Mouse (Mus musculus): Measurements from ENCODE around the gene Kdm1a. TPM values are rescaled to one million over a fixed set of nuclear protein-coding genes. Genes with fewer than 3 reads are reported as not detected.
A peak's percentile ranks its signal among the peaks of the same experiment; 100 is the strongest.

The Kdm1a gene
- total RNA-seq, 1 experiment from 2014 or later = 122 TPM

GRCm38 (mm10) chr4:136559690-136560089 is 42.8 kb downstream of the Kdm1a start:
- no peak for ATAC-seq (replicated peaks in 1 of 2; ENCODE audit: insufficient read depth in 1 of 2, low FRiP score in 2 of 2, low TSS enrichment in 1 of 2, low read depth in 1 of 2, poor library complexity in 2 of 2, severe bottlenecking in 2 of 2)

- no peak for ATAC-seq (replicated peaks in 1 of 2; ENCODE audit: insufficient read depth in 1 of 2, low FRiP score in 2 of 2, low TSS enrichment in 1 of 2, low read depth in 1 of 2, poor library complexity in 2 of 2, severe bottlenecking in 2 of 2)
Observed at GRCm38 (mm10) chr4:136557638-136558037, 44.9 kb downstream of the Kdm1a start.

GRCm38 (mm10) chr4:136553108-136553507 is 49.4 kb downstream of the Kdm1a start:
- no peak for ATAC-seq (replicated peaks in 1 of 2; ENCODE audit: insufficient read depth in 1 of 2, low FRiP score in 2 of 2, low TSS enrichment in 1 of 2, low read depth in 1 of 2, poor library complexity in 2 of 2, severe bottlenecking in 2 of 2)

GRCm38 (mm10) chr4:136548381-136548801 is 54.1 kb downstream of the Kdm1a start:
- ATAC-seq (replicated peaks in 1 of 2; ENCODE audit: insufficient read depth in 1 of 2, low FRiP score in 2 of 2, low TSS enrichment in 1 of 2, low read depth in 1 of 2, poor library complexity in 2 of 2, severe bottlenecking in 2 of 2) = no peak

GRCm38 (mm10) chr4:136547721-136548120 is 54.8 kb downstream of the Kdm1a start:
- no peak for ATAC-seq (replicated peaks in 1 of 2; ENCODE audit: insufficient read depth in 1 of 2, low FRiP score in 2 of 2, low TSS enrichment in 1 of 2, low read depth in 1 of 2, poor library complexity in 2 of 2, severe bottlenecking in 2 of 2)

GRCm38 (mm10) chr4:136546279-136547045 is 56.1 kb downstream of the Kdm1a start:
- ATAC-seq (replicated peaks in 1 of 2; ENCODE audit: insufficient read depth in 1 of 2, low FRiP score in 2 of 2, low TSS enrichment in 1 of 2, low read depth in 1 of 2, poor library complexity in 2 of 2, severe bottlenecking in 2 of 2) = no peak

- no peak for ATAC-seq (replicated peaks in 1 of 2; ENCODE audit: insufficient read depth in 1 of 2, low FRiP score in 2 of 2, low TSS enrichment in 1 of 2, low read depth in 1 of 2, poor library complexity in 2 of 2, severe bottlenecking in 2 of 2)
Observed at GRCm38 (mm10) chr4:136545151-136545550, 57.4 kb downstream of the Kdm1a start.

- peak; percentile 56 to 75; a peak in 3 of 4 replicates for ATAC-seq (replicated peaks in 1 of 2; ENCODE audit: insufficient read depth in 1 of 2, low FRiP score in 2 of 2, low TSS enrichment in 1 of 2, low read depth in 1 of 2, poor library complexity in 2 of 2, severe bottlenecking in 2 of 2)
Observed at GRCm38 (mm10) chr4:136526412-136526811, 76.1 kb downstream of the Kdm1a start.

GRCm38 (mm10) chr4:136524309-136524708 is 78.2 kb downstream of the Kdm1a start:
- ATAC-seq (replicated peaks in 1 of 2; ENCODE audit: insufficient read depth in 1 of 2, low FRiP score in 2 of 2, low TSS enrichment in 1 of 2, low read depth in 1 of 2, poor library complexity in 2 of 2, severe bottlenecking in 2 of 2) = no peak

GRCm38 (mm10) chr4:136521898-136522297 is 80.6 kb downstream of the Kdm1a start:
- ATAC-seq (replicated peaks in 1 of 2; ENCODE audit: insufficient read depth in 1 of 2, low FRiP score in 2 of 2, low TSS enrichment in 1 of 2, low read depth in 1 of 2, poor library complexity in 2 of 2, severe bottlenecking in 2 of 2) = no peak

- no peak for ATAC-seq (replicated peaks in 1 of 2; ENCODE audit: insufficient read depth in 1 of 2, low FRiP score in 2 of 2, low TSS enrichment in 1 of 2, low read depth in 1 of 2, poor library complexity in 2 of 2, severe bottlenecking in 2 of 2)
Observed at GRCm38 (mm10) chr4:136519866-136520265, 82.7 kb downstream of the Kdm1a start.

- no peak for ATAC-seq (replicated peaks in 1 of 2; ENCODE audit: insufficient read depth in 1 of 2, low FRiP score in 2 of 2, low TSS enrichment in 1 of 2, low read depth in 1 of 2, poor library complexity in 2 of 2, severe bottlenecking in 2 of 2)
Observed at GRCm38 (mm10) chr4:136518576-136518975, 83.9 kb downstream of the Kdm1a start.

- no peak for ATAC-seq (replicated peaks in 1 of 2; ENCODE audit: insufficient read depth in 1 of 2, low FRiP score in 2 of 2, low TSS enrichment in 1 of 2, low read depth in 1 of 2, poor library complexity in 2 of 2, severe bottlenecking in 2 of 2)
Observed at GRCm38 (mm10) chr4:136518141-136518540, 84.4 kb downstream of the Kdm1a start.

- no peak for ATAC-seq (replicated peaks in 1 of 2; ENCODE audit: insufficient read depth in 1 of 2, low FRiP score in 2 of 2, low TSS enrichment in 1 of 2, low read depth in 1 of 2, poor library complexity in 2 of 2, severe bottlenecking in 2 of 2)
Observed at GRCm38 (mm10) chr4:136512905-136513304, 89.6 kb downstream of the Kdm1a start.

- ATAC-seq (replicated peaks in 1 of 2; ENCODE audit: insufficient read depth in 1 of 2, low FRiP score in 2 of 2, low TSS enrichment in 1 of 2, low read depth in 1 of 2, poor library complexity in 2 of 2, severe bottlenecking in 2 of 2) = no peak
Observed at GRCm38 (mm10) chr4:136511708-136512107, 90.8 kb downstream of the Kdm1a start.

GRCm38 (mm10) chr4:136509857-136510256 is 92.7 kb downstream of the Kdm1a start:
- ATAC-seq (replicated peaks in 1 of 2; ENCODE audit: insufficient read depth in 1 of 2, low FRiP score in 2 of 2, low TSS enrichment in 1 of 2, low read depth in 1 of 2, poor library complexity in 2 of 2, severe bottlenecking in 2 of 2) = no peak

- ATAC-seq (replicated peaks in 1 of 2; ENCODE audit: insufficient read depth in 1 of 2, low FRiP score in 2 of 2, low TSS enrichment in 1 of 2, low read depth in 1 of 2, poor library complexity in 2 of 2, severe bottlenecking in 2 of 2) = peak in 1 of 2 experiments; percentile 45; a peak in 1 of 4 replicates
Observed at GRCm38 (mm10) chr4:136505426-136506215, 96.9 kb downstream of the Kdm1a start.
